Mouse (Mus musculus) heart, postnatal 25 days (tissue): Measurements from ENCODE around the gene Mab21l2. TPM values are rescaled to one million over a fixed set of nuclear protein-coding genes. Genes with fewer than 3 reads are reported as not detected.

Experiments
- DNase-seq: peaks from one replicate; pipeline ENCODE4 v3.0.0; 2022; ENCODE audit warnings: low spot score
- intact Hi-C: fragments of 180-260 bp; cut with DNase I; formaldehyde crosslinking; loops from one replicate; pipeline ENCODE4 v1.15.1; 2025
- total RNA-seq, 2 experiments: library from RNA; stranded (reverse); gene quantifications; 2 replicates each; pipeline ENCODE4 v1.2.3; 2021

Mab21l2 gene
- total RNA-seq, 2 experiments from 2014 or later, result 0.20 TPM; not detected in 1

DNA sequence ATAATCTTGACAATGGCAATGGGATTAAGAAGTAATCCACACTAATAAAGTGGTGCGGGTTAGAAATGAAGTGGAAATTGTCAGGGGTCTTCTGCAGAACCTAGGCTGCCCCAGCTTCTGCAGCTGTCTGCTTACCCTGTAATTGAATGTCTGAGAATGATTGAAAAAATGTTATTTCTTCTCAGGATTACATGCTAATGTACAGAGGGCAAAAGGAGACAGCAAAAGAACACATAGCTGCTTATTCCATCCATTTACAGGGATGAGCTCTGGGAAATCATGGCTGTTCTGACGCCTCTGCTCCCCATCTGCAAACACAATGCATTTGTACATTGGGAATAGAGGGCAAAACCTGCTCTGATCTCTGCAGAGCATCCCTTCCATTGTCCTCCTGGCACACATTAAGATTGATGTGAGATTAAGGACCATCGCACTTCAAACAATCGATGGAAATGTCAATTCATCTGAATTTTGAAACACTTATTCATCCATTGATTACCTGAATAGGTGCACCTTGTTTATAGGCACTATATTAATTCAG, 7.3 kb downstream of the Mab21l2 start:
- no peak for DNase-seq
- intact Hi-C loops, result no loop called here

DNA sequence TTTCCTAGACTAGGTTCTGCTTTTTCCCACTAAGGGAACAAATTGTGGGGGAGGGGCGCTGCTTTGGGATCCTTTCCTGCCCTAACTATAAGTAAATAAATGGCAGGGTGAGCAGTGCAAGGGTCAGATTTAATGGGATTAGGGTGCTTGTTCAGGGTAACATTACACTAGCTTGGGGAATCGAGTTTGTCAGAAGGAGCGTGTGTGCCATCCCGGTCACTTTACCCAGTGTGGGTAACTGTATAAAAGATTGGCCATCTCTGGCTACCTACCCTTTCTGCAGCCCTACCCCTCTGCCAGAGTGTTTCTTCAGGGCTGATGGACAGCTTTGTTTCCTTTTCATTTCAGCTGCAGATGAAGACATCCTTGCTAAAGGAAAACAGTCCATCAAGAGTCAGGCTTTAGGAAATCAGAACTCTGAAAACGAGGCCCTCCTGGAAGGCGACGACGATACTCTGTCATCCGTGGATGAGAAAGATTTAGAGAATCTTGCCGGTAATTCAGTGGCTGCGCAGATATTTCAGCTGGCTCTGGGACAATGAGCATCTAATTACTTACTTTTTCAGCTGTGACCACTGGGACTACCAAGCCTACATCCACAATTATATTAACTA, 8.8 kb downstream of the Mab21l2 start:
- intact Hi-C loops, result no loop called here
- DNase-seq, result no peak

DNA sequence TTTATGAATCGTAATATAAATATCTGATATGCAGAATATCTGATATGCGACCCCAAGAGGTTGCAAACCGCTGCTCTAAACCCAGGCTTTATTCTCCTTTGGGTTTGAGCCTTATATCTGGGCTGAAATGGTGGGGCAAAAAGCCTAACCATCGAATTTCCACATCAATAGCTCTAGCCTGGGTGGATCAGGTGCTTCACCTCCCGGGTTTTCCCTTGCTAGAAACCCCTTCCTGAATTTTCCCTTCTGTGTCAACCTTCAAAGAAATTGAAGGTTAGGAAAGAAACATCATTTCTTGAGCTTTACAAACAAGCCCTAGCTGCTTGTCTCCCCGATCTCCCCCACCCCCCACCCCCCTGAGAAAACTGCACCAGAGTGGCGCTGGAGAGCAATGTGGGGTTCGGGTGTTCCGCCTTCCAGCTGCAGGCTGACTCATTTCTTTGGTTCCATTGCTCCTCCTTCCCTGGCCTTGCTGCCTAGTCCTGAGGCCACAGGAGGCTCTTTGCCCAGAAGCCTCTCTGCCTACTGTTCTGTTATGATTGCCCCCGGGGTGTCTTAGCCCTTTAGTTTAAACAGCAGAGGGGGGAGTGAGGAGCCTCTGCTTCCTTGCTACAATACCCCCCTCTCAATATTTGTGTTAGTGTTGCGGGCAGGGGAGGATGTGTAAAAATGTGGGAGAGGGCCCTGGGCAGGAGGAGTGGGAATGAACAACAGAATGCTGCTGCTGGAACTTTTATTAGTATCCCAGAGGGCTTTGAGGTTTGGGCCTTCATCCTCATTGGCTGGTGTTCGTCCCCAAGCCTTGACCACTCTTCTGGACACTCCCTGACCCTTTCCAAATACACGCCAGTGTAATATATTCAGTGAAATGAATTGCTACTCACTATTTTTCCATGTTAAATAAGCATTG, 9.5 kb downstream of the Mab21l2 start:
- intact Hi-C loops, result no loop called here
- DNase-seq, result no peak

DNA sequence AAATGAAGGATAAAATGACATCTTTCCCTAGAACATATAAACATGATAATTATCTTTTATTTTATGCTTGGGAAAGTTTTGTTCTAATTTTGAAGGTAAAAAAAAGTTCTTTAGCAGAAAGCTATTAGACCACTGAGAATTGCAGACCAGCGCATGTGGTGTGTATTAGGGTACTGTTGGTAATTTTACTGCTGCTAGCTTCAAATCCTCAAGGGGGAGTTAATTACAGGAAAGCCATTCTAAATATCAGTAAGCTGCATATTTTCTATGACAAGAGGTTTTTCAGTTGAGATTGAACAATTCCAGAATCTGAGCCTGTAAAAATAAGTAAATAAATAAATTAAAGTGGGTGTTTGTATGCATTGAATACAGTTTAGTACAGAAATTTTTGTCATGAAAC, 11.7 kb downstream of the Mab21l2 start:
- intact Hi-C loops, result no loop called here
- DNase-seq, result no peak

DNA sequence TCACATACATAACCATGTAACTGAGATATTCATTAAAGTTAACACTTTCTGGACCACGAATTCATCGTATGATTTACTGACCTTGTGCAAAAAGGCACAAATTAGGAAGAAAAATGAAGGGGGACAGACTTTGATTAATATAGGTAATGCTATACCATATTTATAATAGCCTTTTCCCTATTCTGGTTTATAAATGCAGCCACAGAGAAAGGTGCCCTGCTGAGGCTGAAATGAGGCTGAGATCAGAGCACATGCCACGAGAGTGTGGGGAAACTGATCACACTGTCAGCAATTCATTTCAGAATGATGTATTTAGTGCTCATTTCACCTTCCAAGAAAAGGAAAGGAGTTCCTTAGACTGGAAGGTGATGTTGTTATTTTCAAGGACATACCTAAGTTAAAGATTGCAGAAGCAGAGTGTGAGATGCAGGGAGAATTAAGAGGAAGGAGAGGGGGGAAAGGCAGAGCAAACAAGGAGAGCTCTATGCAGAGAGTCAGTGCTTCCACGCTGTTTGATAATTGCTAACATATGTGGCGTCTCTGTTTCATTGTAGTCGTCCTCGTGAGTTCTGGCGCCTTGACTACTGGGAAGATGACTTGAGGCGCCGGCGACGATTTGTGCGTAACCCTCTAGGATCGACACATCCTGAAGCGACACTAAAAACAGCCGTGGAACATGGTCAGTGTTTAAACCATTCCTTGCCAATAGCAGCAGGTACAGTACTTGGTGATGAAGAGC, 16.7 kb downstream of the Mab21l2 start:
- DNase-seq, result no peak
- intact Hi-C loops, result no loop called here

DNA sequence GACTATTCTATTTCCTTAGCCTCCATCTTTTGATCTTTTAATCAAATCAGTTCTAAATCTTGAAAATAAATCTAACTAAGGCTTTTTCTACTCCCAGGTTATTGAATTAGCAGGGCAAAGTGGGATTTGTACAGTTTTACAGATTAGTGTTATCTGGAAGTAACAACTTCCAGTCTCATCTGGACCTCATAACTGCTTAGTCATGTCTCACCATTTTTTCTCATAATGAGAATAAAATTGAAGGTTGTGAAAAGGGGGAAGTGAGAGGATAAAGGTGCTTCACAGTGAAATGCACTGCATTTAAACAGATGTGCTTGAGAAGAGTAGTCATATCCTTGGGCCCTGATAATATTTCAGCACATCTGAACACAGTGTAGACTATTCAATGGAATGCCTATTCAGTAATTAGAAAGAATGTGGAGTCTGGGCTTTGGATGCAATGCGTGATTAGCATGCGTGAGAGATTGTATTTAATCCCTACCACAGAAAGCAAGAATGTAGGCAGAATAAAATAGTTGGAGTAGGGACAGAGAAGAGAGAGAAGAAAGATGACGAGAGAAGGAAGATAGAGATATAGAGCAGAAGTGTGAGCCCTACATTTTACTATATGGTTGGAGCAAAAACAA, 25.4 kb downstream of the Mab21l2 start:
- no peak for DNase-seq
- intact Hi-C loops, result no loop called here

DNA sequence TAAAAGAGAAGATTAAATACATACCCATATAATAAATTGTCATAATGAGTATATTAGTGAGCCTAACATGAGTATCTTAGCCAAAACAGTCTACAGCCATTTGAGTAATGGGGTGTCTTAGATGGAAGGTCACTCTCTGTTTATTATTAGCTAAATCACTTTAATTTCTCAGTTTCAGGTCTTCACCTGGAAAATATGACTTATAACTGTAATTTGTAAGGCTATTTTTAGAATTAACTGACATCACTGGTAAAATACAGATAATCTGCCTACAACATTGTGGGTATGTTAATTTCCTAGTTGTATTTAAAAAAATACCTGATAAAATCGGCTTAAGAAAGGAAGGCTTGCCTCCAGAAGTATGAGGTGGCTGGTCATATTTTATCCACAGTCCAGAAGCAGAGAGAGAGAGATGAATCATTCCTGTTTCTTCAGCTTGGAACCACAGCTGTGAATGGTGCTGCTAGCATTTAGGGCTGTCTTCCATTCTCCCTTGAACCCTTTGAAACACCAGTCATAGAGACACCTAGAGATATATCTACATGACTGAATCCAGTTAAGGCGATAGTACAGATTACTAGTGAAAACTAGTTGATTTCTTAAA, 29.8 kb downstream of the Mab21l2 start:
- intact Hi-C loops, result no loop called here

DNA sequence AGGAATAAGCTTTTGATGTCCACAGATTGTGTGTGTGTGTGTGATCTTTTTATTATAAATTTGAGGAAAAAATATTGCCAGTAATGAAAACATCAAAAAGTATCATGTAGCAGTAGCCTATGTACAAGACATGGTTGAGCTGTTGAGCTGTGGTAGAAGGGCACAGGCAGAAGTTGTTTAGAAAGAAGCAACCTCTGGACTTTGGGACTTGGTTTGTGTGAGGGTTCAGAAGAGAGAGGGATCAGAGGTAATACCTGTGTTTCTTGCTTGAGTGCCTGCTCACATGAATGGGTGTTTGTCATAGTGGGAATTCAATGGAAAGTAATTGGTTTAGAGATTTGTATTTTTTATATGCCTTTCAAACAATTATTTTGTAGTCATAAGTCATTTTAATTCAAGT, 47.8 kb downstream of the Mab21l2 start:
- intact Hi-C loops, result no loop called here
- DNase-seq, result no peak

More for the DNA sequence above, 29.8 kb downstream of the Mab21l2 start:
- no peak for DNase-seq
